Mouse (Mus musculus): ENCODE measurements around the gene B4galt4. TPM values are rescaled to one million over a fixed set of nuclear protein-coding genes. Genes with fewer than 3 reads are reported as not detected.
"Not testable (repeated sequence)": the region's sequence is repeated elsewhere in the genome, so short reads cannot be mapped to it uniquely, and the experiment has no call there.

B4galt4 gene
- polyA plus RNA-seq, 1 experiment from 2014 or later = 32.2 TPM

DNA sequence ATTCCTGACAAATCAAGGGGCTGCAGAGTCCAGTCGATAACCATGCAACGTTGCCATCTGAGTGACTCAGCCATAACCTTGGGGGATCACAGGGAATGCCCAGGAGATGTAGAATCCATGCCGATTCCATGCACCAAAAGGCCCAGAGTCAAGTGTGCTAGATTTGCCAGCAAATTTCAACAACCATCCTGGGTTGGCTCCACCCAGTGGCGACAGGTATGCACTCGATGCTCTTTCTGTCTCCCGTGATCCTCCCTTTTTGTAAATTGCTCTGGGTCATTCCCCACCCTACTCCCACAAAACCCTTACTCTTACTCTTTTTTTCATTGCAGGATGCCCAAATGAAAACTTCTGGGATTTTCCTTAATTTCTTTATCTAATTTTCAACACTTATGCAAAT lies 34.3 kb downstream of the B4galt4 start:
- no peaks in the 10 kb centered on the region for H3K9me3 ChIP-seq
- H3K27me3 ChIP-seq = no peaks in the 10 kb centered on the region
- H3K27ac ChIP-seq = no peak overlapping the region
- no peaks in the 10 kb centered on the region for H3K36me3 ChIP-seq
- 61% methylated on average over 6 of the region's 6 CpGs for WGBS
- H3K4me1 ChIP-seq = no peaks in the 10 kb centered on the region
- no peak overlapping the region for H3K4me2 ChIP-seq (replicated peaks)
- H3K4me3 ChIP-seq = no peak overlapping the region
- ATAC-seq (ENCODE audit: insufficient number of reproducible peaks, insufficient read depth, low FRiP score, low TSS enrichment) = no peak
- H3K9ac ChIP-seq = no peak overlapping the region

DNA sequence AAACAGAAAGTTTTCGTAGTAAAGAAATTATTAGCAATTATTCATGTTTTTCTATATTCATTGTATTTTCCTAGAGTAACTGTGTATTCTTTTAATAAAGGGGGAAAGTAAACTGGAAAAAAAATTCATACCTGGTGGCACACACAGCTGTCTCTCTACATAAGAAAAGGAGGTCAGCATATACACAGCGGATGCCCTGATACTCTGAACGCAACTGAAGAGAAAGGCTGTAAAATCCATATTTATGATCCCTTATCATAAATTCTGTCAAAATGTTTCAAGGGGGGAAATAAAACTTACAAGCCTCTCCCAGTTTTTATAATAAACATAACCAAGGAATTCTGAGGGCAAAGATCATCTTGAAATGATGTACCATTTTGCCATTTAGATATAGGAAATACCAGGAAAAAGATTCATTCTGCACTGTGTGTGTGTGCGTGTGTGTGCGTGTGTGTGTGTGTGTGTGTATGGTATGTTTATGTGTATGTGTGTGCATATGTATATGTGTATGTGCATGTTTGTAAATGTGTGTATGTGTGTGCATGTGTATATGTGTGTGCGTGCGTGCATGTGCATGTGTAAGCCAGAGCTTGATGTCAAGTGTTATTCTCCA lies 39.0 kb downstream of the B4galt4 start:
- H3K4me2 ChIP-seq (replicated peaks) = no peak overlapping the region
- H3K4me1 ChIP-seq = no peaks in the 10 kb centered on the region
- 96% methylated on average over 7 of the region's 7 CpGs for WGBS
- H3K9ac ChIP-seq = no peak overlapping the region
- H3K36me3 ChIP-seq = no peaks in the 10 kb centered on the region
- no peak overlapping the region for H3K4me3 ChIP-seq
- no peaks in the 10 kb centered on the region for H3K27me3 ChIP-seq
- ATAC-seq (ENCODE audit: insufficient number of reproducible peaks, insufficient read depth, low FRiP score, low TSS enrichment) = no peak
- no peaks in the 10 kb centered on the region for H3K9me3 ChIP-seq
- no peak overlapping the region for H3K27ac ChIP-seq

DNA sequence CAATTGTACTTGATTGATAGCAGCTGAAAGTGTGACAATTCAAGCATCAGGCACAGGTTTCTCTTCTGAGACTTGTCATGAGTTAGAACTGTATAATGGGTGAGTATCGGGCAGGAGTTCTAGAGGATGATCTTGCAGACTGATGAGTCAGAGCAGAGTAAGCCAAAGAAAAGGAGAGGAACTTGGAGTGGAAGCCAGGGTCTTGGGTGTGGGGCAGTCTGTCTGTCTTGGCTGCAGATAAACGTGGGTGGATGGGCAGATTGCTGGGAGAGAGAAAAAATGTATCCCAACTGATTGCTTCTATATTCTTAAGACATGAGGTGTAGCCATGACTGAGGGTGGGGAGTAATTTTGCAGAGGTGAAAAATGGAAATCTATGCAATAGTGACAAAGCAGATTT lies 39.9 kb downstream of the B4galt4 start:
- no peak overlapping the region for H3K9ac ChIP-seq
- no peaks in the 10 kb centered on the region for H3K27me3 ChIP-seq
- H3K4me3 ChIP-seq = no peak overlapping the region
- no peaks in the 10 kb centered on the region for H3K36me3 ChIP-seq
- 73% methylated on average over 2 of the region's 2 CpGs for WGBS
- no peaks in the 10 kb centered on the region for H3K4me1 ChIP-seq
- no peaks in the 10 kb centered on the region for H3K9me3 ChIP-seq
- ATAC-seq (ENCODE audit: insufficient number of reproducible peaks, insufficient read depth, low FRiP score, low TSS enrichment) = no peak
- H3K27ac ChIP-seq = no peak overlapping the region
- no peak overlapping the region for H3K4me2 ChIP-seq (replicated peaks)

DNA sequence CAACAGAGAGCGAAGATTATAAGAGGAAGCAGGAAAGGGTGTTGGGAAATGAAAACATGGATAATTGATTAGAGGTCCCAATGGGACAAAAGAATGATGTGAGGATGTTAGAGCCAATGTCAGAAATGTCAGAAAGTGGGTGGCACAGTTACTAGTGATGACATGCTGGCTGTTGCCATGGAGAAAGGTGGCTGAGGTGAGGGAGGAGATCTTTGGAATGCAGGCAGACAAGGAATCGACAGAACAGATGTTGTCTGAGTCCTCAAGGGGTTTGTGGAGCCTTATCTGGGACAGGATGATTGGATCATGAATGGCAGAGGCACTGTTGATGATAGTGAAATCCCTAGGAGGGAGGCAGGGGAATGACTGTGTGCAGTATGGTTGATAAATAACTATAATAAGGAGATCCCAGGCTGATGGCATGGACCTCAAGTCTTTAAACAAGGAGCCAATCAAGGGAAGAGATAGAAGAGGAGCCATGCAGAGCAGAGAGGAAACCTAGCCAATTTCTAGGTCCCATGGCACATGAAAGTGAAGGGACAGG lies 40.5 kb downstream of the B4galt4 start:
- H3K4me1 ChIP-seq = no peaks in the 10 kb centered on the region
- H3K9me3 ChIP-seq = no peaks in the 10 kb centered on the region
- no peak overlapping the region for H3K4me3 ChIP-seq
- no peak overlapping the region for H3K27ac ChIP-seq
- no peaks in the 10 kb centered on the region for H3K36me3 ChIP-seq
- no peak overlapping the region for H3K9ac ChIP-seq
- ATAC-seq (ENCODE audit: insufficient number of reproducible peaks, insufficient read depth, low FRiP score, low TSS enrichment) = no peak
- WGBS = 54% methylated on average over 2 of the region's 2 CpGs
- H3K4me2 ChIP-seq (replicated peaks) = no peak overlapping the region
- H3K27me3 ChIP-seq = no peaks in the 10 kb centered on the region

DNA sequence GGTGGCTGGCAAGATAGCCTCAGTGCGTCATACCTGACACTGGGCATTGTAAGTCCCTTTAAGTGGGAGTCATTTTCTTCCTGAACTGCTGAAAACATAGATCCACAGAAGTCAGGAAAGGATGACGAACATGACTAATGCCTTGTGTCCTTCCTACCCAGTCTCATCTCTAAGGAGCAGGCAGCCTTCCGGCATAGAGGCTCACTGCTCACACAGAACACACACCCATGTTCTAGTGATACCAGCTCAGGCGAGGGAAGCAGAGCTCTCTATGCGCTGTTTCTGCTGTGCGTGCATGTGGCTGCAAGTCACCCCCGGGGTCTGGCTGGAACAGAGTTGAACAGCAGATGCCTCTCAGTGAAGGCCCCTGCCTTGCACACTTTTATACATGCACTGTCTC lies 43.2 kb downstream of the B4galt4 start:
- H3K4me3 ChIP-seq = no peak overlapping the region
- no peaks in the 10 kb centered on the region for H3K4me1 ChIP-seq
- no peak overlapping the region for H3K9ac ChIP-seq
- no peaks in the 10 kb centered on the region for H3K9me3 ChIP-seq
- no peak overlapping the region for H3K27ac ChIP-seq
- no peaks in the 10 kb centered on the region for H3K27me3 ChIP-seq
- no peak overlapping the region for H3K4me2 ChIP-seq (replicated peaks)
- 78% methylated on average over 7 of the region's 7 CpGs for WGBS
- no peaks in the 10 kb centered on the region for H3K36me3 ChIP-seq
- ATAC-seq (ENCODE audit: insufficient number of reproducible peaks, insufficient read depth, low FRiP score, low TSS enrichment) = no peak

DNA sequence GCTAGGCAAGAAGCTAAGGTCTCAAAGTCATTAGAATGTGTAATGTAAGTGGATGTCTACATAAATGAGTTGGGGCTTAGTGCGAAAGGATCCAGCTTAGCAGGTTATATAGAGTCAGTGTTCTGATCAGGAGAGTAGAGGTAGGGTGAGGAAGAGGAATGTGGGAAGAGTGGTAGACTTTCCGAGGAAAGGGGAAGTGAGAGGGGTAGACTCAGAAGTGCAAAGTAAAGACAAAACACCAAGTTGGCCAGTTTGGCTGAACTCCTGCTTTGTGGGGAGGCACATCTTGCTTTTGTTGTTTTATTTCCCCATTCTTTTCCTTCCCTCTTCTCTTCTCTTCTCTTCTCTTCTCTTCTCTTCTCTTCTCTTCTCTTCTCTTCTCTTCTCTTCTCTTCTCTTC lies 47.0 kb downstream of the B4galt4 start:
- H3K4me3 ChIP-seq = no peak overlapping the region

DNA sequence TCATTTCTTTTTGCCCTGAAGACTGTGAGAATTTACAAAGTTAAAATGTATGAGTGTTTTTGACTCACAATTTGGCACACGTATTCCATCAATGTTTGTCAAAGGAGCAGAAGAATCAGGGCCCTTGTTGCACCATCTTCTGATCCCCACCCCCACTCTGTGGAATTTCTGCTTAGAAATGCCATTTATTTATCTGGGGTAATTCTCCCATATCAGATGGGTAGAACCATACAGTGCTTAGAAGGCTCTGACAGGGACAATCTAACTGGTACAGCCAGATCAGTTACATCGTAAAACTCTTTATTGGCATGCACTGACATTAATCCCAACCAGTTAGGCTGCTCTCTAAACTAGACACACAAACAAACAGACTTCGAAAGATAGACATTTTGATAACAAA lies 47.9 kb downstream of the B4galt4 start:
- Histone ChIP-seq H3K4me3 (no peak overlapping the region), H3K27ac (no peak overlapping the region), H3K9me3 (no peaks in the 10 kb centered on the region), H3K4me1 (no peaks in the 10 kb centered on the region), H3K27me3 (no peaks in the 10 kb centered on the region), H3K36me3 (no peaks in the 10 kb centered on the region), H3K4me2 (replicated peaks) (no peak overlapping the region), H3K9ac (no peak overlapping the region)
- no peak for ATAC-seq (ENCODE audit: insufficient number of reproducible peaks, insufficient read depth, low FRiP score, low TSS enrichment)
- WGBS = 83% methylated on average over 3 of the region's 3 CpGs

More for the DNA sequence above, 47.0 kb downstream of the B4galt4 start:
- 83% methylated on average over 2 of the region's 2 CpGs for WGBS
- no peak overlapping the region for H3K4me2 ChIP-seq (replicated peaks)
- no peak for ATAC-seq (ENCODE audit: insufficient number of reproducible peaks, insufficient read depth, low FRiP score, low TSS enrichment)
- H3K27ac ChIP-seq = no peak overlapping the region
- H3K4me1 ChIP-seq = no peaks in the 10 kb centered on the region
- H3K9ac ChIP-seq = no peak overlapping the region
- no peaks in the 10 kb centered on the region for H3K9me3 ChIP-seq
- H3K27me3 ChIP-seq = no peaks in the 10 kb centered on the region
- H3K36me3 ChIP-seq = no peaks in the 10 kb centered on the region

DNA sequence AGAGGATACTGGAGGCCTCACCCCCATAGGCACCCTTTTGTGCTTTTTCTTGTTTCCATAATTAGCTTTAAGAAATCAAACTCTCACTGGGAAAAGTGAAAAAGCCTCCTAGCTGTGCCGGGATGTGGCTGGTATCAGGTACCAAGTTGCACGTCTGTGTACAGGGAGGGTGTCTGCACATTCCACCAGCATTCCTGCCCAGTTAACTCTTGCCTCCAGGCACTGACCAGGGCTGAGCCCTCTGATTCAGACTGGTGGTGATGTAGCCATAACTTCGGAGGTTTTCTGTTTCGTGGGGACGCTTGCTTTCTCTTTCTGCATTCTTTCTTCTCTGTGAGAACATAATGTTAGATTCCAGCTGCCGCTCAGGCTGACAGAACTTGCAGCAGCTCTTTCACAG lies 51.1 kb downstream of the B4galt4 start:
- Histone ChIP-seq H3K4me2 (replicated peaks) (no peak overlapping the region), H3K4me3 (no peak overlapping the region), H3K9me3 (no peaks in the 10 kb centered on the region)

DNA sequence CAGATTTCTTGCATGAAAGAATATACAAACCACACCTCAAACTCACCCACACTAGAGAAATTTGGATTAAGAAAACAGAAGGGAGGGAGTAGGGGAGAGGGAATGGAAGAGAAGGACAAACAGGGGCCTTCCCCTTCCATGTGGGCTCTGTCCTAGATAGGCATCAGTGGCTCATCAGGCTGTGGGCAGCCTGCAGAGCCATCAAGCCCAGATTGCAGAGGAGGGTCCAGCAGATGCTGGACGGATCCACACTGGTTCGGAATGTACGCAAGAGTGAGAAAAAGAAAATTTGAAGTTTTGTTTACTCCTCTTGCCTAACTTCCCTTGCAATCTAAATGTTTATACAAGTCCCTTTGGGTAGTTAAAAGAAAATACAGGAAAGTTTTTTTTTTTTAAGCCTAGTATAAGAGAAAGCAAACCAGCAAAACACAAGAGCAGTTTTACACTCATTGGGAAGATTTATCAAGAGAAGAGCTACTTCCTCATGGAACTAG lies 56.9 kb downstream of the B4galt4 start:
- no peaks in the 10 kb centered on the region for H3K36me3 ChIP-seq
- 0 out of 2 replicates have a peak, but pooled peaks cover 6% of the 10 kb centered on the region for H3K4me1 ChIP-seq
- H3K9me3 ChIP-seq = no peaks in the 10 kb centered on the region
- no peak for ATAC-seq (ENCODE audit: insufficient number of reproducible peaks, insufficient read depth, low FRiP score, low TSS enrichment)
- no peak overlapping the region for H3K9ac ChIP-seq
- 66% methylated on average over 3 of the region's 3 CpGs for WGBS
- no peaks in the 10 kb centered on the region for H3K27me3 ChIP-seq
- no peak overlapping the region for H3K4me3 ChIP-seq
- H3K27ac ChIP-seq = no peak overlapping the region
- no peak overlapping the region for H3K4me2 ChIP-seq (replicated peaks)

More for the DNA sequence above, 51.1 kb downstream of the B4galt4 start:
- H3K4me1 ChIP-seq = no peaks in the 10 kb centered on the region
- no peak overlapping the region for H3K9ac ChIP-seq
- WGBS = 32% methylated on average over 6 of the region's 6 CpGs
- H3K27ac ChIP-seq = no peak overlapping the region
- no peaks in the 10 kb centered on the region for H3K27me3 ChIP-seq
- H3K36me3 ChIP-seq = no peaks in the 10 kb centered on the region
- no peak for ATAC-seq (ENCODE audit: insufficient number of reproducible peaks, insufficient read depth, low FRiP score, low TSS enrichment)

DNA sequence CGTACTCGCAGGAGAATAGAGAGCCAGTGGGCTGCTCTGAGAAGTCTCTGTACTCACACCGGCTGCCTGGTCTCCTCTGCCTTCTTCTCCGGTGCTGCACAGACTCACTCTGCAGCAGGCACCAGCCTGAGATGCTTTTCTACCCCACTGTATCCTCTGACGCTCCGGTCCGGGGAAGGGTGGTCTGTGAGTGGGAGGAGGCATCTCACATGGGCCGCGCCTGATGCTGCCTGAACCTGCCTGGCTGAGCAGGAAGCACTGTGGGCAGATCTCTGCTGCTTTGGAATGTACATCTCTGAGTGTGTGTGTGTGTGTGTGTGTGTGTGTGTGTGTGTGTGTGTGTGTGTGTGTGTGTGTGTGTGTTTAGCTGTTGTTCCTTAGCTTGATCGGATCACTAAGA lies 58.0 kb downstream of the B4galt4 start, which contains the start of gene Upk1b:
Upk1b (minus strand) TSS at position 238 of the 400 bp plus-strand sequence.
- Histone ChIP-seq H3K36me3 (no peaks in the 10 kb centered on the region), H3K9ac (no peak within 1 kb of the TSS), H3K4me3 (no peak within 1 kb of the TSS), H3K9me3 (no peaks in the 10 kb centered on the region), H3K27me3 (no peaks in the 10 kb centered on the region), H3K27ac (no peak within 1 kb of the TSS), H3K4me1 (0 out of 2 replicates have a peak, but pooled peaks cover 6% of the 10 kb centered on the region), H3K4me2 (replicated peaks) (no peak within 1 kb of the TSS)
- 35% methylated on average over 10 of the region's 10 CpGs for WGBS
- no peak for ATAC-seq (ENCODE audit: insufficient number of reproducible peaks, insufficient read depth, low FRiP score, low TSS enrichment)

DNA sequence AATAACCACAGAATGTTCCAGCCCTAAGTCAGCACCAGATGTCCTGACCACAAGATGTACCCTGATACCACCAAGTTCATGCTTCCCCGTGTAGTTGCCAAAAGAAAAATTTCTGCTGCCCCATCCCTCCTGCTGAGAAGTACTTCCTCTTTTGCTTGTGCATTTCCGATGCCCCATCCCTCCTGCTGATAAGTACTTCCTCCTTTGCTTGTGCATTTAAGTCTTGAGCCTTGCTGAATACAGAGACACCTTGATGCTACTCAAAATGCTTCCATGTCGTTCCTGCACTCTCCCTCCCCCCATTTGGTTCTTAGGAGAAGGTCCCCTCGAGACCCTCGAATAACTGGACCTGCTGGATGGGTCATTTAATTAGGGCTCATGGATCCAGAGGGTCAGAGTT lies 65.7 kb downstream of the B4galt4 start:
- not testable (repeated sequence) for H3K27ac ChIP-seq; H3K27me3 ChIP-seq; H3K4me3 ChIP-seq; H3K4me2 ChIP-seq (replicated peaks); H3K36me3 ChIP-seq; ATAC-seq (ENCODE audit: insufficient number of reproducible peaks, insufficient read depth, low FRiP score, low TSS enrichment); H3K9ac ChIP-seq; H3K4me1 ChIP-seq; H3K9me3 ChIP-seq
- 81% methylated on average over 5 of the region's 5 CpGs for WGBS

DNA sequence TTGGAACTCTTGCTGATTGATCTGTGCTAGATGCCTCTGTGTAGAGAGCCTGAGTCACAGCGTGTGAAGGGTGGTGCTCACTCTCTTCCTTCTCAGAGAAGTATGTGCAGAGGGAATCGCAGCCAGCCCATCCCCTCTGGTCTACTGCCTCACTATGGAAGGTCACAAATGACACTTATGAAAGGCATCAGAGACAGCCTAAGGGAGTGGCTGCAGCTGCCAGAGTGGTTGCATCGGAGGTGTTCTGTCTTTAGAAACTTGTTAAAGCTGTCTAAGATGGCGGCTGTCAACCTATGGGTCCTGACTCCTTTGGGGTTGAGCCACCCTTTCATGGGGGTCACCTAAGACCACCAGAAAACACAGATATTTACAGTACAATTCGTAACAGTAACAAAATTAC lies 68.1 kb downstream of the B4galt4 start:
- ATAC-seq (ENCODE audit: insufficient number of reproducible peaks, insufficient read depth, low FRiP score, low TSS enrichment) = no peak
- Histone ChIP-seq H3K36me3 (no peaks in the 10 kb centered on the region), H3K9ac (no peak overlapping the region), H3K4me2 (replicated peaks) (no peak overlapping the region), H3K27ac (no peak overlapping the region), H3K27me3 (no peaks in the 10 kb centered on the region), H3K4me1 (no peaks in the 10 kb centered on the region), H3K4me3 (no peak overlapping the region), H3K9me3 (no peaks in the 10 kb centered on the region)
- WGBS = 78% methylated on average over 5 of the region's 5 CpGs
